Mouse (Mus musculus) midbrain, embryonic 13.5 days (tissue): Measurements from ENCODE around the gene Arhgap30. TPM values are rescaled to one million over a fixed set of nuclear protein-coding genes. Genes with fewer than 3 reads are reported as not detected.

ENCODE experiments used
- ATAC-seq: fragments of 200-750 bp; cut with Nextera tagmentation; 2 replicates; pipeline ENCODE4 v1.8.0; 2017; ENCODE audit warnings: mild to moderate bottlenecking, moderate TSS enrichment, moderate library complexity
- H3K27ac ChIP-seq: fragments of 300-500 bp; sonication (generic); 2 replicates; pipeline ENCODE4 v1.5.1; 2015; ENCODE audit warnings: inconsistent platforms, mild to moderate bottlenecking, moderate library complexity
- H3K27me3 ChIP-seq: fragments of 300-500 bp; sonication (generic); 2 replicates; pipeline ENCODE4 v1.6.1; 2015; ENCODE audit warnings: mild to moderate bottlenecking, inconsistent platforms
- H3K36me3 ChIP-seq: fragments of 300-500 bp; sonication (generic); 2 replicates; pipeline ENCODE4 v1.6.1; 2015; ENCODE audit warnings: mild to moderate bottlenecking, inconsistent platforms
- H3K4me1 ChIP-seq: fragments of 300-500 bp; sonication (generic); replicated peaks from 2 replicates; pipeline ENCODE4 v1.6.1; 2015; ENCODE audit warnings: inconsistent platforms
- H3K4me2 ChIP-seq: fragments of 300-500 bp; sonication (generic); replicated peaks from 2 replicates; pipeline ENCODE4 v1.6.1; 2015; ENCODE audit warnings: moderate library complexity, mild to moderate bottlenecking, inconsistent platforms
- H3K4me3 ChIP-seq: fragments of 300-500 bp; sonication (generic); replicated peaks from 2 replicates; pipeline ENCODE4 v1.5.1; 2015; ENCODE audit warnings: mild to moderate bottlenecking, inconsistent platforms
- H3K9ac ChIP-seq: fragments of 300-500 bp; sonication (generic); replicated peaks from 2 replicates; pipeline ENCODE4 v1.6.1; 2015; ENCODE audit warnings: mild to moderate bottlenecking, inconsistent platforms
- H3K9me3 ChIP-seq: fragments of 300-500 bp; sonication (generic); 2 replicates; pipeline ENCODE4 v1.6.1; 2016; ENCODE audit warnings: mild to moderate bottlenecking, inconsistent platforms
- WGBS: fragments of 180-500 bp; shearing (Covaris S2); methylation state at CpG from one replicate; pipeline ENCODE4 v1.1.7; 2015; 5-methylcytosine and 5-hydroxymethylcytosine counted together
- polyA plus RNA-seq: library from polyadenylated mRNA; unstranded; fragments of >200 nt; fragmentation: Nextera tagmentation; extraction: Ambion mirVana; gene quantifications from 2 replicates; pipeline ENCODE4 v1.2.1, GENCODE M21; 2015

Gene Arhgap30
- polyA plus RNA-seq, 1 experiment from 2014 or later: 0.63 TPM

DNA sequence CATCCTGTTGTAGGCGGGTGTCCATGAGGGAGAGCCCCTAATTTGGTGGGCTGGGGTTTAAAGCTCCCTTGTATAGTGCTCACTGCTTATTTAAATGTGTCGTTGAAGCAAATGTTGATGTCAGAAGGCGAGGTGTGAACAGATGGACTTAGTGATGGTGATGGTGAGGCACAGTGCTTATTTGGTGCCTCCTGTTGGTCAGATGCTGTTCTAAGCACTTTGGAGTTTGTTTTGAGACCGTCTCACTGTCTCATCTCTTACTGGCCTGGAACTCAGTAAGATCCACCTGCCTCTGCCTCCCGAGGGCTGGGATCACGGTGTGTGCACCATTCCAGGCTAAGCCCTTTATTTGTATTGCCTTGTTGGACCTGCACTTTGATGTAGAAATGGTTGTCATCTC is 66.2 kb downstream of the Arhgap30 start:
- Histone ChIP-seq H3K4me3 (no peak overlapping the region), H3K4me1 (peaks cover 5% of the 10 kb centered on the region), H3K4me2 (no peak overlapping the region), H3K36me3 (no peaks in the 10 kb centered on the region), H3K9me3 (no peaks in the 10 kb centered on the region), H3K27me3 (no peaks in the 10 kb centered on the region), H3K27ac (no peak overlapping the region), H3K9ac (no peak overlapping the region)
- WGBS: 83% methylated on average over 6 of the region's 6 CpGs
- ATAC-seq: no peak

DNA sequence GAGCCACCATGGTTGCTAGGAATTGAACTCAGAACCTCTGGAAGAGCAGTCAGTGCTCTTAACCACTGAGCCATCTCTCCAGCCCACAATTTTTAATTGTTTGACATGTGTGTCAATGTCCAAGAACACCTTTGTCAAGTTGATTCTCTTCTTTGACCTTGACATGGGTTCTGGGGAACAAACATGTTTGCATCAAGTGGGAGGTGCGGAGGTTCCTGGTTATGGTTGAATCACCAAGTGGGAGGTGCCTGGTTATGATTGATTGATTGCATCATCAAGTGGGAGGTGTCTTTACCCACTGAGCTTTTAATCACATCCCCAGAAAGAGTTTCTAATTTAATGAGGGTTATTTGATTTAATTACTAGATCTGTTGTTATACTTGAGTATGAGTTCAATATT is 68.8 kb downstream of the Arhgap30 start:
- no peaks in the 10 kb centered on the region for H3K9me3 ChIP-seq
- no peak overlapping the region for H3K27ac ChIP-seq
- no peak overlapping the region for H3K4me2 ChIP-seq
- WGBS: 95% methylated on average over 1 of the region's 1 CpGs
- H3K9ac ChIP-seq: no peak overlapping the region
- no peaks in the 10 kb centered on the region for H3K27me3 ChIP-seq
- no peaks in the 10 kb centered on the region for H3K36me3 ChIP-seq
- H3K4me1 ChIP-seq: peaks cover 12% of the 10 kb centered on the region
- H3K4me3 ChIP-seq: no peak overlapping the region
- ATAC-seq: no peak

DNA sequence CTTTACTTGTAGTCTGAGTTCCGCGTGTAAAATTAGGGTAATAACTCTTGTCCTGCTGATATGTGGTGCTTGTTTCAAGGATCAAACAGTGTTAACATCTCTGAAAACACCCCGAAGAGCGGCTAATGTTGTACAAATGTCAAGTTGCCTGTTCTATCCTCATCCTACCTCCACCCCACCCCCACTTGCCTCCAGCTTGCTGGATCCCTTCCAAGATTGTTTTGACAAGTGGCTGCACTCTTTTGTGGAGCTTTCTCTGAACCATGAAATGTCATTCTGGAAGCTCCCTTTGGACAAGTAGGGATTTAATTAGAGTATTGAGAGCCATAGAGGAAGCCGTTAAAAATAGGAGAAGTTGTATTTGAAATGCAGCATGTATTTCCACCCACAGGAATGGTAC is 71.0 kb downstream of the Arhgap30 start:
- no peak overlapping the region for H3K4me3 ChIP-seq
- peak overlapping the region; percentile 9; the same call in 1 of the 2 replicates for H3K4me2 ChIP-seq
- 51% methylated on average over 5 of the region's 5 CpGs for WGBS
- no peaks in the 10 kb centered on the region for H3K36me3 ChIP-seq
- ATAC-seq: no peak
- no peaks in the 10 kb centered on the region for H3K9me3 ChIP-seq
- H3K27me3 ChIP-seq: no peaks in the 10 kb centered on the region
- no peak overlapping the region for H3K9ac ChIP-seq
- peaks cover 12% of the 10 kb centered on the region for H3K4me1 ChIP-seq
- H3K27ac ChIP-seq: no peak overlapping the region

Other genes with a start within 250 kb of the Arhgap30 start
- 260 and 273 TPM in 2 replicates for gene Sdhc, start 238.4 kb upstream of the Arhgap30 start, polyA plus RNA-seq
- 0.15 and 0.20 TPM in 2 replicates for gene Mpz, start 238.2 kb upstream of the Arhgap30 start, polyA plus RNA-seq
- 17.0 and 23.0 TPM in 2 replicates for gene Pcp4l1, start 192.7 kb upstream of the Arhgap30 start, polyA plus RNA-seq
- 0.30 and 0.42 TPM in 2 replicates for gene Nr1i3, start 175.0 kb upstream of the Arhgap30 start, polyA plus RNA-seq
- gene Tomm40l, start 166.4 kb upstream of the Arhgap30 start, polyA plus RNA-seq: 33.5 and 37.9 TPM in 2 replicates
- 2.6 and 5.1 TPM in 2 replicates for gene Apoa2, start 163.9 kb upstream of the Arhgap30 start, polyA plus RNA-seq
- 20.2 and 20.8 TPM in 2 replicates for gene Fcer1g, start 154.6 kb upstream of the Arhgap30 start, polyA plus RNA-seq
- 6.5 and 7.4 TPM in 2 replicates for gene Adamts4, start 138.5 kb upstream of the Arhgap30 start, polyA plus RNA-seq
- gene Ndufs2, start 137.6 kb upstream of the Arhgap30 start, polyA plus RNA-seq: 231 and 234 TPM in 2 replicates
- gene B4galt3, start 118.6 kb upstream of the Arhgap30 start, polyA plus RNA-seq: 99.0 and 99.8 TPM in 2 replicates
- gene Ppox, start 107.8 kb upstream of the Arhgap30 start, polyA plus RNA-seq: 56.0 and 56.4 TPM in 2 replicates
- gene Usp21, start 101.0 kb upstream of the Arhgap30 start, polyA plus RNA-seq: 112 and 121 TPM in 2 replicates
- gene Ufc1, start 93.9 kb upstream of the Arhgap30 start, polyA plus RNA-seq: 112 and 126 TPM in 2 replicates
- 54.3 and 56.9 TPM in 2 replicates for gene Dedd, start 59.8 kb upstream of the Arhgap30 start, polyA plus RNA-seq
- 57.5 and 61.3 TPM in 2 replicates for gene Nit1, start 43.3 kb upstream of the Arhgap30 start, polyA plus RNA-seq
- 166 and 177 TPM in 2 replicates for gene Pfdn2, start 43.3 kb upstream of the Arhgap30 start, polyA plus RNA-seq
- 4.2 and 4.6 TPM in 2 replicates for gene Klhdc9, start 28.2 kb upstream of the Arhgap30 start, polyA plus RNA-seq
- 0.70 and 0.97 TPM in 2 replicates for gene Nectin4, start 18.9 kb upstream of the Arhgap30 start, polyA plus RNA-seq
- gene Usf1, start 22.4 kb downstream of the Arhgap30 start, polyA plus RNA-seq: 237 and 239 TPM in 2 replicates
- gene Tstd1, start 29.9 kb downstream of the Arhgap30 start, polyA plus RNA-seq: 11.7 and 13.3 TPM in 2 replicates
- gene F11r, start 48.6 kb downstream of the Arhgap30 start, polyA plus RNA-seq: 8.3 and 9.7 TPM in 2 replicates
- gene Alyref2, start 114.5 kb downstream of the Arhgap30 start, polyA plus RNA-seq: 30.1 and 31.2 TPM in 2 replicates
- gene Itln1, start 146.3 kb downstream of the Arhgap30 start, polyA plus RNA-seq: not detected in 2 replicates
- gene Cd244a, start 170.2 kb downstream of the Arhgap30 start, polyA plus RNA-seq: not detected in 2 replicates
- gene Ly9, start 218.5 kb downstream of the Arhgap30 start, polyA plus RNA-seq: not detected in 2 replicates